Mouse (Mus musculus): ENCODE measurements at regions not wholly inside any gene's neighbourhood (a gene's known extent, or its start where the extent isn't known, plus 50 kb on each side); places are given as distances from the start of the nearest gene placed in this dataset.

- no peak overlapping the region for H3K27ac ChIP-seq (ENCODE audit: low read length)
- H3K36me3 ChIP-seq (ENCODE audit: control insufficient read depth, insufficient read depth), result no peaks in the 10 kb centered on the region
- H3K9ac ChIP-seq (ENCODE audit: low read depth, low read length), result no peak overlapping the region
- no peaks in the 10 kb centered on the region; the same call in 1 of the 2 replicates for H3K9me3 ChIP-seq (replicated peaks; ENCODE audit: control insufficient read depth, low read length)
- no peak overlapping the region for H3K4me2 ChIP-seq (ENCODE audit: low read depth, low read length)
- H3K4me1 ChIP-seq (ENCODE audit: control insufficient read depth, low read depth, low read length), result no peaks in the 10 kb centered on the region
- H3K27me3 ChIP-seq (ENCODE audit: control insufficient read depth, insufficient read depth, low read depth, low read length), result no peaks in the 10 kb centered on the region
- no peak for ATAC-seq (ENCODE audit: low read depth)
- no peak overlapping the region for H3K4me3 ChIP-seq (ENCODE audit: low read depth, low read length)
- 56% methylated on average over 3 of the region's 3 CpGs for WGBS (ENCODE audit: insufficient replicate concordance)
Observed at GRCm38 (mm10) chr1:190332001-190332400, 161.5 kb upstream of the Prox1 start.

- Histone ChIP-seq H3K4me3 (ENCODE audit: low read depth, low read length) (no peak overlapping the region), H3K9me3 (replicated peaks; ENCODE audit: control insufficient read depth, low read length) (no peaks in the 10 kb centered on the region), H3K27me3 (ENCODE audit: control insufficient read depth, insufficient read depth, low read depth, low read length) (no peaks in the 10 kb centered on the region), H3K4me1 (ENCODE audit: control insufficient read depth, low read depth, low read length) (no peaks in the 10 kb centered on the region), H3K9ac (ENCODE audit: low read depth, low read length) (no peak overlapping the region), H3K27ac (ENCODE audit: low read length) (no peak overlapping the region), H3K4me2 (ENCODE audit: low read depth, low read length) (no peak overlapping the region), H3K36me3 (ENCODE audit: control insufficient read depth, insufficient read depth) (no peaks in the 10 kb centered on the region)
- 59% methylated on average over 6 of the region's 6 CpGs for WGBS (ENCODE audit: insufficient replicate concordance)
- no peak for ATAC-seq (ENCODE audit: low read depth)
Observed at GRCm38 (mm10) chr1:190324562-190324961, 154.0 kb upstream of the Prox1 start.

- H3K4me1 ChIP-seq (ENCODE audit: control insufficient read depth, low read depth, low read length), result no peaks in the 10 kb centered on the region
- H3K36me3 ChIP-seq (ENCODE audit: control insufficient read depth, insufficient read depth), result no peaks in the 10 kb centered on the region
- no peak overlapping the region for H3K4me3 ChIP-seq (ENCODE audit: low read depth, low read length)
- H3K9me3 ChIP-seq (replicated peaks; ENCODE audit: control insufficient read depth, low read length), result no peaks in the 10 kb centered on the region
- no peak overlapping the region for H3K4me2 ChIP-seq (ENCODE audit: low read depth, low read length)
- H3K27ac ChIP-seq (ENCODE audit: low read length), result no peak overlapping the region
- no peak overlapping the region for H3K9ac ChIP-seq (ENCODE audit: low read depth, low read length)
- ATAC-seq (ENCODE audit: low read depth), result no peak
- WGBS (ENCODE audit: insufficient replicate concordance), result 68% methylated on average over 9 of the region's 9 CpGs
- no peaks in the 10 kb centered on the region for H3K27me3 ChIP-seq (ENCODE audit: control insufficient read depth, insufficient read depth, low read depth, low read length)
Observed at GRCm38 (mm10) chr1:190323671-190324070, 153.2 kb upstream of the Prox1 start.

GRCm38 (mm10) chr1:190316175-190316574, 145.7 kb upstream of the Prox1 start:
- Histone ChIP-seq H3K4me1 (ENCODE audit: control insufficient read depth, low read depth, low read length) (no peaks in the 10 kb centered on the region), H3K27ac (ENCODE audit: low read length) (no peak overlapping the region), H3K4me2 (ENCODE audit: low read depth, low read length) (no peak overlapping the region), H3K9me3 (replicated peaks; ENCODE audit: control insufficient read depth, low read length) (no peaks in the 10 kb centered on the region), H3K4me3 (ENCODE audit: low read depth, low read length) (no peak overlapping the region), H3K27me3 (ENCODE audit: control insufficient read depth, insufficient read depth, low read depth, low read length) (no peaks in the 10 kb centered on the region), H3K36me3 (ENCODE audit: control insufficient read depth, insufficient read depth) (no peaks in the 10 kb centered on the region), H3K9ac (ENCODE audit: low read depth, low read length) (no peak overlapping the region)
- ATAC-seq (ENCODE audit: low read depth), result no peak
- 57% methylated on average over 5 of the region's 5 CpGs for WGBS (ENCODE audit: insufficient replicate concordance)

- no peak for ATAC-seq (ENCODE audit: low read depth)
- Histone ChIP-seq H3K27me3 (ENCODE audit: control insufficient read depth, insufficient read depth, low read depth, low read length) (no peaks in the 10 kb centered on the region), H3K9ac (ENCODE audit: low read depth, low read length) (no peak overlapping the region), H3K4me2 (ENCODE audit: low read depth, low read length) (no peak overlapping the region), H3K9me3 (replicated peaks; ENCODE audit: control insufficient read depth, low read length) (peaks cover under 1% of the 10 kb centered on the region; the same call in 1 of the 2 replicates), H3K27ac (ENCODE audit: low read length) (no peak overlapping the region), H3K4me1 (ENCODE audit: control insufficient read depth, low read depth, low read length) (no peaks in the 10 kb centered on the region), H3K4me3 (ENCODE audit: low read depth, low read length) (no peak overlapping the region), H3K36me3 (ENCODE audit: control insufficient read depth, insufficient read depth) (no peaks in the 10 kb centered on the region)
- WGBS (ENCODE audit: insufficient replicate concordance), result 64% methylated on average over 6 of the region's 6 CpGs
Observed at GRCm38 (mm10) chr1:190309831-190310230, 139.3 kb upstream of the Prox1 start.

- no peaks in the 10 kb centered on the region for H3K4me1 ChIP-seq (ENCODE audit: control insufficient read depth, low read depth, low read length)
- no peaks in the 10 kb centered on the region for H3K27me3 ChIP-seq (ENCODE audit: control insufficient read depth, insufficient read depth, low read depth, low read length)
- H3K9ac ChIP-seq (ENCODE audit: low read depth, low read length), result no peak overlapping the region
- no peak overlapping the region for H3K4me2 ChIP-seq (ENCODE audit: low read depth, low read length)
- no peak overlapping the region for H3K4me3 ChIP-seq (ENCODE audit: low read depth, low read length)
- ATAC-seq (ENCODE audit: low read depth), result no peak
- peaks cover 4% of the 10 kb centered on the region for H3K9me3 ChIP-seq (replicated peaks; ENCODE audit: control insufficient read depth, low read length)
- H3K27ac ChIP-seq (ENCODE audit: low read length), result no peak overlapping the region
- H3K36me3 ChIP-seq (ENCODE audit: control insufficient read depth, insufficient read depth), result no peaks in the 10 kb centered on the region
- 61% methylated on average over 3 of the region's 3 CpGs for WGBS (ENCODE audit: insufficient replicate concordance)
Observed at GRCm38 (mm10) chr1:190307751-190308150, 137.2 kb upstream of the Prox1 start.

- H3K27me3 ChIP-seq (ENCODE audit: control insufficient read depth, insufficient read depth, low read depth, low read length), result no peaks in the 10 kb centered on the region
- no peaks in the 10 kb centered on the region for H3K9me3 ChIP-seq (replicated peaks; ENCODE audit: control insufficient read depth, low read length)
- no peak overlapping the region for H3K4me3 ChIP-seq (ENCODE audit: low read depth, low read length)
- H3K4me1 ChIP-seq (ENCODE audit: control insufficient read depth, low read depth, low read length), result no peaks in the 10 kb centered on the region
- ATAC-seq (ENCODE audit: low read depth), result no peak
- WGBS (ENCODE audit: insufficient replicate concordance), result 78% methylated on average over 10 of the region's 10 CpGs
- no peak overlapping the region for H3K27ac ChIP-seq (ENCODE audit: low read length)
- H3K36me3 ChIP-seq (ENCODE audit: control insufficient read depth, insufficient read depth), result no peaks in the 10 kb centered on the region
- no peak overlapping the region for H3K9ac ChIP-seq (ENCODE audit: low read depth, low read length)
- H3K4me2 ChIP-seq (ENCODE audit: low read depth, low read length), result no peak overlapping the region
Observed at GRCm38 (mm10) chr1:190297666-190298327, 127.3 kb upstream of the Prox1 start.

- Histone ChIP-seq H3K9me3 (replicated peaks; ENCODE audit: control insufficient read depth, low read length) (no peaks in the 10 kb centered on the region; the same call in 1 of the 2 replicates), H3K4me2 (ENCODE audit: low read depth, low read length) (no peak overlapping the region), H3K27me3 (ENCODE audit: control insufficient read depth, insufficient read depth, low read depth, low read length) (no peaks in the 10 kb centered on the region), H3K4me3 (ENCODE audit: low read depth, low read length) (no peak overlapping the region), H3K4me1 (ENCODE audit: control insufficient read depth, low read depth, low read length) (no peaks in the 10 kb centered on the region), H3K36me3 (ENCODE audit: control insufficient read depth, insufficient read depth) (no peaks in the 10 kb centered on the region), H3K9ac (ENCODE audit: low read depth, low read length) (no peak overlapping the region), H3K27ac (ENCODE audit: low read length) (no peak overlapping the region)
- 69% methylated on average over 11 of the region's 11 CpGs for WGBS (ENCODE audit: insufficient replicate concordance)
- no peak for ATAC-seq (ENCODE audit: low read depth)
Observed at GRCm38 (mm10) chr1:190290061-190290460, 119.5 kb upstream of the Prox1 start.

GRCm38 (mm10) chr1:190286481-190287145, 116.1 kb upstream of the Prox1 start:
- 57% methylated on average over 17 of the region's 17 CpGs for WGBS (ENCODE audit: insufficient replicate concordance)
- Histone ChIP-seq H3K9me3 (replicated peaks; ENCODE audit: control insufficient read depth, low read length) (no peaks in the 10 kb centered on the region; the same call in 1 of the 2 replicates), H3K4me3 (ENCODE audit: low read depth, low read length) (no peak overlapping the region), H3K27ac (ENCODE audit: low read length) (no peak overlapping the region), H3K4me2 (ENCODE audit: low read depth, low read length) (no peak overlapping the region), H3K4me1 (ENCODE audit: control insufficient read depth, low read depth, low read length) (no peaks in the 10 kb centered on the region), H3K27me3 (ENCODE audit: control insufficient read depth, insufficient read depth, low read depth, low read length) (no peaks in the 10 kb centered on the region), H3K9ac (ENCODE audit: low read depth, low read length) (no peak overlapping the region), H3K36me3 (ENCODE audit: control insufficient read depth, insufficient read depth) (no peaks in the 10 kb centered on the region)
- no peak for ATAC-seq (ENCODE audit: low read depth)

Measured in liver, embryonic 16.5 days (tissue).